Mouse (Mus musculus) forebrain, embryonic 13.5 days (tissue): ENCODE data around the gene B230118H07Rik. TPM values are rescaled to one million over a fixed set of nuclear protein-coding genes. Genes with fewer than 3 reads are reported as not detected.

Experiments used
- ATAC-seq: fragments of 200-750 bp; cut with Nextera tagmentation; 2 replicates; pipeline ENCODE4 v1.8.0; 2017
- H3K27ac ChIP-seq: fragments of 300-500 bp; sonication (generic); 2 replicates; pipeline ENCODE4 v1.5.1; 2015; ENCODE audit warnings: inconsistent platforms, mild to moderate bottlenecking, moderate library complexity
- H3K27me3 ChIP-seq: fragments of 300-500 bp; sonication (generic); 2 replicates; pipeline ENCODE4 v1.6.1; 2015; ENCODE audit warnings: mild to moderate bottlenecking, inconsistent platforms
- H3K36me3 ChIP-seq: fragments of 300-500 bp; sonication (generic); 2 replicates; pipeline ENCODE4 v1.6.1; 2015; ENCODE audit warnings: mild to moderate bottlenecking, inconsistent platforms; ENCODE audit not compliant: poor library complexity, severe bottlenecking
- H3K4me1 ChIP-seq: fragments of 300-500 bp; sonication (generic); 2 replicates; pipeline ENCODE4 v1.6.1; 2015; ENCODE audit warnings: inconsistent platforms
- H3K4me2 ChIP-seq: fragments of 300-500 bp; sonication (generic); 2 replicates; pipeline ENCODE4 v1.6.1; 2015; ENCODE audit warnings: inconsistent platforms, mild to moderate bottlenecking, moderate library complexity
- H3K4me3 ChIP-seq: fragments of 300-500 bp; sonication (generic); 2 replicates; pipeline ENCODE4 v1.5.1; 2015; ENCODE audit warnings: mild to moderate bottlenecking, inconsistent platforms
- H3K9ac ChIP-seq: fragments of 300-500 bp; sonication (generic); 2 replicates; pipeline ENCODE4 v1.6.1; 2015; ENCODE audit warnings: mild to moderate bottlenecking, inconsistent platforms
- H3K9me3 ChIP-seq: fragments of 300-500 bp; sonication (generic); replicated peaks from 2 replicates; pipeline ENCODE4 v1.6.1; 2016; ENCODE audit warnings: inconsistent platforms
- WGBS: fragments of 180-500 bp; shearing (Covaris S2); methylation state at CpG from one replicate; pipeline ENCODE4 v1.1.7; 2015; 5-methylcytosine and 5-hydroxymethylcytosine counted together
- polyA plus RNA-seq: library from polyadenylated mRNA; unstranded; fragments of >200 nt; fragmentation: Nextera tagmentation; extraction: Ambion mirVana; gene quantifications from 2 replicates; pipeline ENCODE4 v1.2.1, GENCODE M21; 2015

Gene B230118H07Rik
- polyA plus RNA-seq, 1 experiment from 2014 or later: 53.6 TPM

DNA sequence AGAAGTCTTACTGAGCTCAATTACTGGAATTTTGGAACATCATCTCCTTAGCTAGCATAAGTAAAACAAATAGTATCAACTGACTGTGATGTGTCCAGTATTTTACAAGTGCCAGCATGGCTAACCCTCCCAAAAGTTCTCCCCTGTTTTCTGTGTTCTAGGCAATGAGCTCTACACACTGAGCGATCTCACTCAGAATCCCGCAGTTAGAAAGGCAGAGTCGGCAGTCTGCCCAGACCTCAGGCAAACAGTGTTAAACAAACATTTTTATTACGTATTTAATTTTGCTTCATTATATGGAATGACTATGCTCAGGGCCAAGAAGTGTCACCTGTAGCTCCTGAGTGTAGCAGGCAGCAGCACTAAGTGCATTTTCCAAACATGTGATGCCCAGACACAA, 72.1 kb downstream of the B230118H07Rik start:
- WGBS: 91% methylated on average over 4 of the region's 4 CpGs
- Histone ChIP-seq H3K9ac (no peak overlapping the region), H3K4me3 (no peak overlapping the region), H3K27me3 (no peaks in the 10 kb centered on the region), H3K4me2 (no peak overlapping the region), H3K36me3 (no peaks in the 10 kb centered on the region), H3K9me3 (no peaks in the 10 kb centered on the region), H3K4me1 (peaks cover 13% of the 10 kb centered on the region), H3K27ac (no peak overlapping the region)
- ATAC-seq: no peak

DNA sequence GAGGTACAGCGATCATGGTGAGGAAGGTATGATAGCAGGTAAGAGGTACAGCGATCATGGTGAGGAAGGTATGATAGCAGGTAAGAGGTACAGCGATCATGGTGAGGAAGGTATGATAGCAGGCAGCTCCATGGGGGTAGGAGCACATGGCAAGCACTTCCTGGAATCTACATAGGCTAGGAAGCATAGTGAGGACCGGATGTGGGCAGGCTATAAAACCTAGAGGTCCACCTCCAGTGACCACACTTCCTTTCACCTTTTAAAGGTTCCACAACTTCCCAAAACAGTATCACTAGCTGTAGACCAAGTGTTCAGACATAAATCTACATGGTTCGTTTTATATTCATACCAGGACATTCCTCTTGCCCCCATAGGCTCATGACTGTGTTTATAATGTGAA, 80.1 kb downstream of the B230118H07Rik start:
- Histone ChIP-seq H3K9me3 (no peaks in the 10 kb centered on the region), H3K4me1 (no peaks in the 10 kb centered on the region), H3K27ac (no peak overlapping the region), H3K36me3 (no peaks in the 10 kb centered on the region), H3K4me3 (no peak overlapping the region), H3K27me3 (no peaks in the 10 kb centered on the region), H3K4me2 (no peak overlapping the region), H3K9ac (no peak overlapping the region)
- no peak for ATAC-seq
- 95% methylated on average over 4 of the region's 5 CpGs for WGBS

- no peak for ATAC-seq
- H3K27ac ChIP-seq: no peak overlapping the region
- H3K4me3 ChIP-seq: no peak overlapping the region
- WGBS: 92% methylated on average over 2 of the region's 2 CpGs
- no peak overlapping the region for H3K4me2 ChIP-seq
- no peaks in the 10 kb centered on the region for H3K36me3 ChIP-seq
- H3K9me3 ChIP-seq: no peaks in the 10 kb centered on the region
- no peaks in the 10 kb centered on the region for H3K27me3 ChIP-seq
- H3K9ac ChIP-seq: no peak overlapping the region
- H3K4me1 ChIP-seq: peaks cover 6% of the 10 kb centered on the region; the same call in 1 of the 2 replicates
These were observed 81.8 kb downstream of the B230118H07Rik start for GRCm38 (mm10) chr2:101567490-101567889.

DNA sequence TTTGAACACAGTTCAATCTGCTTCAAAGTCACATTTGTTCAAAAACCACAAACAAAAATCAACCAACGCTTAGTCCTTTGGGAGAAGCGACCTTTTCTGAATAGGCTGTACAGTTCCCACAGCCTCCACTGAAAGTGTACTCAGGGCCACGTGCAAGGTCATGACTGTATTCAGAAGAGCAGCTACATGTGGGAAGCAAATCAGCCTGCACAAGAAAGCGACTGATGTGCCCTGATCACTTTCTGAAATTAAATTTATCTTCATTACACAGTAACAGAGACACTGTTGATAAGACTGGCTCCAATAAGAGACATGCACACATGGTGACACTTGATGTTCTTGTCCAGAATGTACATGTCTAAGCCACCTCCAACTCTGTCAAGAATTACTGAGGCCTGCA, 85.6 kb downstream of the B230118H07Rik start:
- no peak overlapping the region for H3K4me2 ChIP-seq
- 79% methylated on average over 4 of the region's 4 CpGs for WGBS
- H3K36me3 ChIP-seq: no peaks in the 10 kb centered on the region
- no peak overlapping the region for H3K9ac ChIP-seq
- H3K27me3 ChIP-seq: no peaks in the 10 kb centered on the region
- no peaks in the 10 kb centered on the region for H3K9me3 ChIP-seq
- no peak overlapping the region for H3K27ac ChIP-seq
- H3K4me1 ChIP-seq: peaks cover 6% of the 10 kb centered on the region; the same call in 1 of the 2 replicates
- no peak for ATAC-seq
- H3K4me3 ChIP-seq: no peak overlapping the region

GRCm38 (mm10) chr2:101563206-101563605, 86.1 kb downstream of the B230118H07Rik start:
- Histone ChIP-seq H3K36me3 (no peaks in the 10 kb centered on the region), H3K9me3 (no peaks in the 10 kb centered on the region), H3K27me3 (no peaks in the 10 kb centered on the region), H3K4me3 (no peak overlapping the region), H3K4me2 (no peak overlapping the region), H3K9ac (no peak overlapping the region), H3K4me1 (peaks cover 6% of the 10 kb centered on the region; the same call in 1 of the 2 replicates), H3K27ac (no peak overlapping the region)
- 0 out of 2 replicates have a peak, but pooled peaks have one; percentile 36 for ATAC-seq
- 61% methylated on average over 6 of the region's 6 CpGs for WGBS

- H3K36me3 ChIP-seq: no peaks in the 10 kb centered on the region
- no peak overlapping the region for H3K27ac ChIP-seq
- no peaks in the 10 kb centered on the region for H3K27me3 ChIP-seq
- no peak overlapping the region for H3K9ac ChIP-seq
- H3K9me3 ChIP-seq: no peaks in the 10 kb centered on the region
- H3K4me3 ChIP-seq: no peak overlapping the region
- no peak overlapping the region for H3K4me2 ChIP-seq
- H3K4me1 ChIP-seq: peaks cover 6% of the 10 kb centered on the region; the same call in 1 of the 2 replicates
- no peak for ATAC-seq
- WGBS: 90% methylated on average over 3 of the region's 3 CpGs
These were observed 89.9 kb downstream of the B230118H07Rik start for GRCm38 (mm10) chr2:101559431-101559830.

- 84% methylated on average over 1 of the region's 1 CpGs for WGBS
- H3K4me2 ChIP-seq: no peak overlapping the region
- H3K36me3 ChIP-seq: no peaks in the 10 kb centered on the region
- no peak overlapping the region for H3K9ac ChIP-seq
- no peaks in the 10 kb centered on the region for H3K27me3 ChIP-seq
- no peaks in the 10 kb centered on the region for H3K9me3 ChIP-seq
- ATAC-seq: no peak
- no peak overlapping the region for H3K4me3 ChIP-seq
- peaks cover 6% of the 10 kb centered on the region; the same call in 1 of the 2 replicates for H3K4me1 ChIP-seq
- no peak overlapping the region for H3K27ac ChIP-seq
These were observed 93.4 kb downstream of the B230118H07Rik start for GRCm38 (mm10) chr2:101555886-101556285.

DNA sequence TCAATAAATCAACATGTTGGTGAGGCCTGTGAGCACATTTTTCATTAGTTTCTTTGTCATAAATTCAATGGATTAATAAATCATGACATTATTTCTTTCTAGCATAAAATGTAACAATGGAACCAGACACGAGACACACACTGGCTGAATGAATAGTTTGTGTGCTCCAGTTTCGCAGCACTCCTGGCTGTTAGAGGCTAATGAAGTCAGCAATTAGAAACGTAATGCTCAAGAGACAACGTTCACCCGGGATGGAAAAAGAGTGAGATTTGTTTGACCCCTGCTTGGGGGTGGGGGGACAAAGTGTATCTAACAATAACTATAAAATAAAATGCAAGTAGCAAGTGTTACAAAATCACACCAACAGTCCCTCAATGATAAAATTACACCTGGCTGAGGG, 95.5 kb downstream of the B230118H07Rik start:
- Histone ChIP-seq H3K27me3 (no peaks in the 10 kb centered on the region), H3K9ac (no peak overlapping the region), H3K4me1 (peaks cover 7% of the 10 kb centered on the region; the same call in 1 of the 2 replicates), H3K36me3 (no peaks in the 10 kb centered on the region), H3K27ac (no peak overlapping the region), H3K4me2 (no peak overlapping the region), H3K4me3 (no peak overlapping the region), H3K9me3 (no peaks in the 10 kb centered on the region)
- no peak for ATAC-seq
- WGBS: 42% methylated on average over 5 of the region's 5 CpGs

- H3K4me1 ChIP-seq: peaks cover 7% of the 10 kb centered on the region; the same call in 1 of the 2 replicates
- H3K27me3 ChIP-seq: no peaks in the 10 kb centered on the region
- WGBS: 84% methylated on average over 8 of the region's 8 CpGs
- H3K36me3 ChIP-seq: no peaks in the 10 kb centered on the region
- H3K4me3 ChIP-seq: no peak overlapping the region
- H3K27ac ChIP-seq: no peak overlapping the region
- no peaks in the 10 kb centered on the region for H3K9me3 ChIP-seq
- ATAC-seq: no peak
- H3K4me2 ChIP-seq: no peak overlapping the region
- H3K9ac ChIP-seq: no peak overlapping the region
These were observed 97.0 kb downstream of the B230118H07Rik start for GRCm38 (mm10) chr2:101552301-101552700.

- no peak overlapping the region for H3K4me2 ChIP-seq
- WGBS: 77% methylated on average over 6 of the region's 6 CpGs
- no peaks in the 10 kb centered on the region for H3K9me3 ChIP-seq
These were observed 98.2 kb downstream of the B230118H07Rik start for GRCm38 (mm10) chr2:101551026-101551719.

GRCm38 (mm10) chr2:101550176-101550575, 99.2 kb downstream of the B230118H07Rik start:
- H3K4me1 ChIP-seq: peaks cover 7% of the 10 kb centered on the region; the same call in 1 of the 2 replicates
- H3K27me3 ChIP-seq: no peaks in the 10 kb centered on the region
- H3K4me3 ChIP-seq: no peak overlapping the region
- H3K9ac ChIP-seq: no peak overlapping the region
- no peak overlapping the region for H3K27ac ChIP-seq
- ATAC-seq: no peak
- H3K4me2 ChIP-seq: no peak overlapping the region
- no peaks in the 10 kb centered on the region for H3K9me3 ChIP-seq
- 84% methylated on average over 2 of the region's 2 CpGs for WGBS
- H3K36me3 ChIP-seq: no peaks in the 10 kb centered on the region

More at GRCm38 (mm10) chr2:101551026-101551719, 98.2 kb downstream of the B230118H07Rik start:
- no peak for ATAC-seq
- Histone ChIP-seq H3K27ac (no peak overlapping the region), H3K4me3 (no peak overlapping the region), H3K4me1 (peaks cover 7% of the 10 kb centered on the region; the same call in 1 of the 2 replicates), H3K27me3 (no peaks in the 10 kb centered on the region), H3K9ac (no peak overlapping the region), H3K36me3 (no peaks in the 10 kb centered on the region)

DNA sequence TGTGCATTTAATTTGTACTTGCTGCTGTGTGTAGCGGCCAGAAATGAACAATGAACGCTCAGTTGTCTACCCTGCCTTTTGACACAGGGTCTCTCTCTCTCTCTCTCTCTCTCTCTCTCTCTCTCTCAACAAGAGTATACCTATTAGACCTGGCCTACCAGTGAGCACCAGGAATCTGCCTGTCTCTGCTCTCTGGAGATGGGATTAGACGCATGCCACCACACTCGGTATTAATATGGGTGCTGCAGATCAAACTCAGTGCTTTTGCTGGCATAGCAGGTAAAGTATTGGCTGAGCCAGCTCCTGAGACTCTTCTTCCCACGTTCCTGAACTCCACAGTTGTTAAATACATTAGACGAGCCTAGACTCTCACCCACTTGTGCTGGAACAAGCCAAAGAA, 100.5 kb downstream of the B230118H07Rik start:
- H3K9me3 ChIP-seq: no peaks in the 10 kb centered on the region
- no peaks in the 10 kb centered on the region for H3K27me3 ChIP-seq
- H3K36me3 ChIP-seq: no peaks in the 10 kb centered on the region
- peaks cover 7% of the 10 kb centered on the region; the same call in 1 of the 2 replicates for H3K4me1 ChIP-seq
- no peak overlapping the region for H3K9ac ChIP-seq
- no peak for ATAC-seq
- no peak overlapping the region for H3K27ac ChIP-seq
- H3K4me3 ChIP-seq: no peak overlapping the region
- 86% methylated on average over 6 of the region's 6 CpGs for WGBS
- H3K4me2 ChIP-seq: no peak overlapping the region

- no peaks in the 10 kb centered on the region for H3K9me3 ChIP-seq
- H3K27ac ChIP-seq: no peak overlapping the region
- 98% methylated on average over 2 of the region's 2 CpGs for WGBS
- no peak for ATAC-seq
- H3K4me1 ChIP-seq: no peaks in the 10 kb centered on the region
- H3K36me3 ChIP-seq: no peaks in the 10 kb centered on the region
- H3K4me3 ChIP-seq: no peak overlapping the region
- H3K27me3 ChIP-seq: no peaks in the 10 kb centered on the region
- H3K4me2 ChIP-seq: no peak overlapping the region
- no peak overlapping the region for H3K9ac ChIP-seq
These were observed 103.7 kb downstream of the B230118H07Rik start for GRCm38 (mm10) chr2:101545593-101545992.
